In genomic region chr12:117788513-117789011, GRCm38 (mm10) we compare ENCODE assay signal across 9 mouse cellular contexts. TPM values are rescaled to one million over a fixed set of nuclear protein-coding genes. Genes with fewer than 3 reads are reported as not detected.
A peak's percentile ranks its signal among the peaks of the same experiment; 100 is the strongest.
DNase-seq lines count a peak whose midpoint lies in the region; ATAC-seq and TF ChIP-seq lines count a peak whose summit lies in the region.
"Had no signal": no experiment of that assay in that cellular context is flagged by ENCODE, and none has a peak within 500 bp of the region (broad histone marks: within the 10 kb centered on the region; RNA-seq: fewer than 3 reads in every experiment).

No protein-coding gene starts in this region.

- no peaks in the 10 kb centered on the region for H3K27me3 ChIP-seq in lung, postnatal 0 days (replicated peaks; ENCODE audit: insufficient read depth, low read length)
- peaks cover 5% of the 10 kb centered on the region for H3K27me3 ChIP-seq in forebrain, embryonic 15.5 days
- H3K27me3 ChIP-seq in liver, embryonic 12.5 days (replicated peaks), result peaks cover 10% of the 10 kb centered on the region
- no peaks in the 10 kb centered on the region for H3K27me3 ChIP-seq in stomach, embryonic 16.5 days (ENCODE audit: control insufficient read depth, insufficient read depth, low read length)

- ATAC-seq in lung, postnatal 0 days, result no peak
- ATAC-seq in forebrain, embryonic 15.5 days (replicated peaks), result 0 out of 2 replicates have a peak, but pooled peaks have one; percentile 13
- 0 out of 2 replicates have a peak, but pooled peaks have one; percentile 30 for ATAC-seq in liver, embryonic 12.5 days
- ATAC-seq in stomach, embryonic 16.5 days (ENCODE audit: insufficient read depth, low FRiP score), result no peak

- H3K36me3 ChIP-seq in lung, postnatal 0 days (ENCODE audit: insufficient read depth, low read length), result no peaks in the 10 kb centered on the region
- H3K36me3 ChIP-seq in forebrain, embryonic 15.5 days, result no peaks in the 10 kb centered on the region
- no peaks in the 10 kb centered on the region for H3K36me3 ChIP-seq in liver, embryonic 12.5 days
- no peaks in the 10 kb centered on the region for H3K36me3 ChIP-seq in stomach, embryonic 16.5 days (ENCODE audit: control insufficient read depth, insufficient read depth, low read length)

- 24% methylated on average over 24 of the region's 24 CpGs for WGBS in lung, postnatal 0 days
- 12% methylated on average over 24 of the region's 24 CpGs for WGBS in forebrain, embryonic 15.5 days
- 25% methylated on average over 24 of the region's 24 CpGs for WGBS in liver, embryonic 12.5 days (ENCODE audit: insufficient replicate concordance)
- 19% methylated on average over 24 of the region's 24 CpGs for WGBS in stomach, embryonic 16.5 days

- DNase-seq in lung, postnatal 0 days (ENCODE audit: low spot score), result no peak
- DNase-seq in lung, postnatal 14 days, result no peak
- DNase-seq in cerebellum, postnatal 4 days (ENCODE audit: low spot score in 2 of 2), result no peak
- DNase-seq in layer of hippocampus, postnatal 14 days (ENCODE audit: low spot score in 2 of 2), result no peak
- DNase-seq in ovary, postnatal 14 days (ENCODE audit: low spot score), result no peak
- DNase-seq: kidney, postnatal 10 days had no signal

- no peak overlapping the region for H3K9ac ChIP-seq in lung, postnatal 0 days (replicated peaks; ENCODE audit: low read depth)
- H3K9ac ChIP-seq in forebrain, embryonic 15.5 days (replicated peaks), result 0 out of 2 replicates have a peak overlapping the region, but pooled peaks have one; percentile 26
- H3K9ac ChIP-seq in liver, embryonic 12.5 days, result no peak overlapping the region
- peak overlapping the region; percentile 54; the same call in 1 of the 2 replicates for H3K9ac ChIP-seq in stomach, embryonic 16.5 days (ENCODE audit: low read length)

- no peak for TF ChIP-seq EP300 in lung, postnatal 0 days (IDR thresholded peaks at IDR 0.05)

- H3K9me3 ChIP-seq in lung, postnatal 0 days (ENCODE audit: low read length), result no peaks in the 10 kb centered on the region
- no peaks in the 10 kb centered on the region for H3K9me3 ChIP-seq in forebrain, embryonic 15.5 days
- no peaks in the 10 kb centered on the region for H3K9me3 ChIP-seq in liver, embryonic 12.5 days (replicated peaks)
- H3K9me3 ChIP-seq in stomach, embryonic 16.5 days (replicated peaks; ENCODE audit: control insufficient read depth, low read length), result no peaks in the 10 kb centered on the region

- no peak overlapping the region for H3K4me3 ChIP-seq in lung, postnatal 0 days (ENCODE audit: low read depth, low read length)
- peak overlapping the region; percentile 23; the same call in 1 of the 2 replicates for H3K4me3 ChIP-seq in forebrain, embryonic 15.5 days
- H3K4me3 ChIP-seq in liver, embryonic 12.5 days, result no peak overlapping the region
- H3K4me3 ChIP-seq in stomach, embryonic 16.5 days (replicated peaks; ENCODE audit: low read length), result peak overlapping the region; percentile 29

- H3K27ac ChIP-seq in lung, postnatal 0 days (ENCODE audit: low read length), result no peak overlapping the region
- H3K27ac ChIP-seq in forebrain, embryonic 15.5 days (replicated peaks), result no peak overlapping the region
- H3K27ac ChIP-seq in liver, embryonic 12.5 days, result no peak overlapping the region
- H3K27ac ChIP-seq in stomach, embryonic 16.5 days (ENCODE audit: low read length), result no peak overlapping the region

- no peaks in the 10 kb centered on the region for H3K4me1 ChIP-seq in lung, postnatal 0 days (ENCODE audit: insufficient read depth, low read depth, low read length)
- H3K4me1 ChIP-seq in forebrain, embryonic 15.5 days, result peaks cover 7% of the 10 kb centered on the region
- no peaks in the 10 kb centered on the region for H3K4me1 ChIP-seq in liver, embryonic 12.5 days
- H3K4me1 ChIP-seq in stomach, embryonic 16.5 days (ENCODE audit: control insufficient read depth, insufficient read depth, low read length), result no peaks in the 10 kb centered on the region

- H3K4me2 ChIP-seq in lung, postnatal 0 days (replicated peaks; ENCODE audit: low read depth, low read length), result peak overlapping the region; percentile 28
- peak overlapping the region; percentile 45 for H3K4me2 ChIP-seq in forebrain, embryonic 15.5 days (replicated peaks)
- H3K4me2 ChIP-seq in liver, embryonic 12.5 days, result peak overlapping the region; percentile 44
- H3K4me2 ChIP-seq in stomach, embryonic 16.5 days (ENCODE audit: low read depth, low read length), result peak overlapping the region; percentile 46

- no peak for TF ChIP-seq CTCF in lung, postnatal 0 days (IDR thresholded peaks at IDR 0.05)

RNA-seq across cellular contexts. Expression of gene Cdca7l, which starts 15.5 kb away (rescaled TPM):
- polyA plus RNA-seq in lung, postnatal 0 days (2015; fragmentation: Nextera tagmentation; extraction: Ambion mirVana), result 6.7 and 8.8 TPM in 2 replicates
- 11.6 and 13.9 TPM in 2 replicates for polyA plus RNA-seq in forebrain, embryonic 15.5 days (2015; fragmentation: Nextera tagmentation; extraction: Ambion mirVana)
- 34.8 and 35.2 TPM in 2 replicates for polyA plus RNA-seq in liver, embryonic 12.5 days (2016; fragmentation: Nextera tagmentation; extraction: Ambion mirVana)
- 41.1 and 41.6 TPM in 2 replicates for polyA plus RNA-seq in stomach, embryonic 16.5 days (2015; fragmentation: Nextera tagmentation; extraction: Ambion mirVana)
- total RNA-seq in layer of hippocampus, postnatal 14 days (2021), result 1 to 10 TPM; 1.1 to 1.2 TPM

Comparison
In these comparisons a context has a peak if more than half of its experiments do, and no peak if none do; other contexts are left out.
1. ATAC-seq: peak in forebrain, embryonic 15.5 days (single experiment) and liver, embryonic 12.5 days (single experiment); none in lung, postnatal 0 days (single experiment) and stomach, embryonic 16.5 days (single experiment).
2. H3K4me3 ChIP-seq: peak in forebrain, embryonic 15.5 days (single experiment) and stomach, embryonic 16.5 days (single experiment); none in lung, postnatal 0 days (single experiment) and liver, embryonic 12.5 days (single experiment).
3. H3K9ac ChIP-seq: peak in forebrain, embryonic 15.5 days (single experiment) and stomach, embryonic 16.5 days (single experiment); none in lung, postnatal 0 days (single experiment) and liver, embryonic 12.5 days (single experiment).
4. Peak in every context shown above with its lines, with median percentiles within 50 percentile points of each other: H3K4me2 ChIP-seq.